Mouse (Mus musculus): ENCODE measurements around the gene Bcl11b. TPM values are rescaled to one million over a fixed set of nuclear protein-coding genes. Genes with fewer than 3 reads are reported as not detected.

The Bcl11b gene
- polyA plus RNA-seq, 1 experiment from 2014 or later: 4.4 TPM

GRCm38 (mm10) chr12:107888646-107889045, 114.8 kb downstream of the Bcl11b start:
- H3K9ac ChIP-seq (ENCODE audit: low read length): no peak overlapping the region
- H3K36me3 ChIP-seq (ENCODE audit: control insufficient read depth, insufficient read depth, low read length): no peaks in the 10 kb centered on the region
- ATAC-seq (ENCODE audit: insufficient number of reproducible peaks, insufficient read depth, low FRiP score, low read depth): no peak

DNA sequence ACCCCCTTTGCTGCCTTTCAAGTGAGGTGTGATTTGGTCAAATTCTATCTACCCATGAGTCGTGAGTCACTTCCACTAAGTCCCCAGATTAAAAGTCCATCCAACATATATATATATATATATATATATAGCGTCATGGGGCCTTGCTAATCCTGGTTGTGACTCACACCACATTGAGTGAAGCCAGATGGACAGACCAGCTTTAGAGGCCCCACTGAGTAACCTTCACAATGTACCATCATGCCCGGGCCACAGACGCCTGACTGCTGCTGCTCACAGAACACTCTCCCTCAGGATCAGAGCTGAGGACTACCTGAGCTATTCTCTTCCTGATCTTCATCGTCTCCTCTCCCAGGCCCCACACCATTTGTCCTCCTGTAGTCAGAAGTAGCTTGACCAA, 115.4 kb downstream of the Bcl11b start:
- Histone ChIP-seq H3K9me3 (ENCODE audit: control insufficient read depth, low read length) (no peaks in the 10 kb centered on the region), H3K4me3 (ENCODE audit: control insufficient read depth in 1 of 2, insufficient read depth in 1 of 2, low read depth in 1 of 2, low read length in 2 of 2) (no peak overlapping the region)
- WGBS: 50% methylated on average over 5 of the region's 5 CpGs

More at GRCm38 (mm10) chr12:107888646-107889045, 114.8 kb downstream of the Bcl11b start:
- Histone ChIP-seq H3K9me3 (ENCODE audit: control insufficient read depth, low read length) (no peaks in the 10 kb centered on the region), H3K4me1 (ENCODE audit: control insufficient read depth in 2 of 2, insufficient read depth in 2 of 2, low read length in 2 of 2) (peaks cover 0 to 4% of the 10 kb centered on the region in 2 experiments; a peak in 2 of 4 replicates), H3K4me2 (ENCODE audit: low read length) (no peak overlapping the region), H3K4me3 (ENCODE audit: control insufficient read depth in 1 of 2, insufficient read depth in 1 of 2, low read depth in 1 of 2, low read length in 2 of 2) (no peak overlapping the region), H3K27me3 (ENCODE audit: control insufficient read depth, insufficient read depth, low read length) (no peaks in the 10 kb centered on the region), H3K27ac (replicated peaks in 1 of 2; ENCODE audit: control insufficient read depth in 1 of 2, insufficient read depth in 1 of 2, low read depth in 2 of 2, low read length in 2 of 2) (no peak overlapping the region)
- WGBS: 59% methylated on average over 5 of the region's 5 CpGs

DNA sequence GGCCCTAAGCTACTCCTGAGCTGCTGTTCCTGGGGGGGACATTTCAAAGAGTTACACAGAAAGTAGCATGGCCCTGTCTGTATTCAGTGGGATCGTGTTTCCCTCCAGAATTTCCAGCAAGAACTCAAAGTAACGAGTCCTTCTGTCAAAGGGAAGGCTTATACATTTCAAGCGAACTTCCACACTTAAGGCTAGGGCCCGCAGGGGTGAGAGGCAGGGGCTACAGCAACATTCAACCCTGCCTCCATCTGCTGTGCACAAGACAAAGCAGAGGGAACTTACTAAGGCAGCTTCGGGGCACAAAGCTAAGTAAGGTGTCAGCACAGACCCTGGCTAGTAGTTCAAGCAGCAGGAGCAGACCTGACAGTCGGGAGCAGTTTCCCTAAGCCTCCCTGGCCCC, 115.8 kb downstream of the Bcl11b start:
- Histone ChIP-seq H3K4me2 (ENCODE audit: low read length) (no peak overlapping the region), H3K4me3 (ENCODE audit: control insufficient read depth in 1 of 2, insufficient read depth in 1 of 2, low read depth in 1 of 2, low read length in 2 of 2) (no peak overlapping the region), H3K27ac (replicated peaks in 1 of 2; ENCODE audit: control insufficient read depth in 1 of 2, insufficient read depth in 1 of 2, low read depth in 2 of 2, low read length in 2 of 2) (no peak overlapping the region), H3K9me3 (ENCODE audit: control insufficient read depth, low read length) (no peaks in the 10 kb centered on the region), H3K9ac (ENCODE audit: low read length) (no peak overlapping the region), H3K27me3 (ENCODE audit: control insufficient read depth, insufficient read depth, low read length) (no peaks in the 10 kb centered on the region), H3K4me1 (ENCODE audit: control insufficient read depth in 2 of 2, insufficient read depth in 2 of 2, low read length in 2 of 2) (peaks cover 0 to 4% of the 10 kb centered on the region in 2 experiments; a peak in 2 of 4 replicates), H3K36me3 (ENCODE audit: control insufficient read depth, insufficient read depth, low read length) (no peaks in the 10 kb centered on the region)
- ATAC-seq (ENCODE audit: insufficient number of reproducible peaks, insufficient read depth, low FRiP score, low read depth): no peak
- 71% methylated on average over 6 of the region's 6 CpGs for WGBS

More for the DNA sequence above, 115.4 kb downstream of the Bcl11b start:
- no peaks in the 10 kb centered on the region for H3K36me3 ChIP-seq (ENCODE audit: control insufficient read depth, insufficient read depth, low read length)
- peaks cover 0 to 4% of the 10 kb centered on the region in 2 experiments; a peak in 2 of 4 replicates for H3K4me1 ChIP-seq (ENCODE audit: control insufficient read depth in 2 of 2, insufficient read depth in 2 of 2, low read length in 2 of 2)
- no peak overlapping the region for H3K27ac ChIP-seq (replicated peaks in 1 of 2; ENCODE audit: control insufficient read depth in 1 of 2, insufficient read depth in 1 of 2, low read depth in 2 of 2, low read length in 2 of 2)
- ATAC-seq (ENCODE audit: insufficient number of reproducible peaks, insufficient read depth, low FRiP score, low read depth): no peak
- H3K27me3 ChIP-seq (ENCODE audit: control insufficient read depth, insufficient read depth, low read length): no peaks in the 10 kb centered on the region
- H3K4me2 ChIP-seq (ENCODE audit: low read length): no peak overlapping the region
- no peak overlapping the region for H3K9ac ChIP-seq (ENCODE audit: low read length)

DNA sequence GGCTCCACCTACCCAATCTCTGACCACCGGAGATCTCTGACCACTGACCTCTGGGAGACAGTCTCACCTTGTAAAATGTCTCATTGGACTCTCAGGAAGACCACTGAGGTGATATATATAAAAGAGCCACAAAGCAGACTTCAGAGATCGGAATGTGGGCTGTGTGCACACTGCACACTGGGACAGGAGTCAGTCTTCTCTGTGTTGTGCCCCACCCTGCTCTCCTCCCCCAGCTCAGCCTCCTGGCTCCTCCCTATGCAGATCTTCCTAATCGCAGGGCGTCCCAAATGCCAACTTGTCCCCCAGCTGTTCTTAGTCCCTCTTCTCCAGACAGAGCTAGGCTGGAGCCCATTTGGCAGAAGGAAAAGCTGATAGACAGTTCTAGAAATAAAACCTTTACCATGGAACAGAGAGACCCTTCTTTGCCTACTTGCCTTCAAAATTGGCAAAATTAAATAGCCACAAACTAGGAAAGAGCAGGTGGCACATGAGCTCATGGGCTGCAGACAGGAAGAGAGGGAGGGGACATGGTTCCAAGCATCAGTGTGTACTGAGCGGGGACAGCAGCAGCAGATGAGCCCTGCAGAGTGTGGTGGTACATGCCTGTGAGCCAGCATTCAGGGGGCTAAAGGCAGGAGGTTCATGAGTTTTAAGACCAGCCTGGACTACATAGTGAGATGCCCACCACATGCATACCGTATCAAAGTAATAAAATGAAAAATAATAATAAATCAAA, 118.9 kb downstream of the Bcl11b start:
- 50% methylated on average over 6 of the region's 6 CpGs for WGBS

GRCm38 (mm10) chr12:107881726-107882125, 121.7 kb downstream of the Bcl11b start:
- no peaks in the 10 kb centered on the region for H3K36me3 ChIP-seq (ENCODE audit: control insufficient read depth, insufficient read depth, low read length)
- H3K4me3 ChIP-seq (ENCODE audit: control insufficient read depth in 1 of 2, insufficient read depth in 1 of 2, low read depth in 1 of 2, low read length in 2 of 2): no peak overlapping the region
- H3K9ac ChIP-seq (ENCODE audit: low read length): no peak overlapping the region
- no peak overlapping the region for H3K27ac ChIP-seq (replicated peaks in 1 of 2; ENCODE audit: control insufficient read depth in 1 of 2, insufficient read depth in 1 of 2, low read depth in 2 of 2, low read length in 2 of 2)
- no peaks in the 10 kb centered on the region for H3K27me3 ChIP-seq (ENCODE audit: control insufficient read depth, insufficient read depth, low read length)
- no peak overlapping the region for H3K4me2 ChIP-seq (ENCODE audit: low read length)
- 71% methylated on average over 9 of the region's 9 CpGs for WGBS
- ATAC-seq (ENCODE audit: insufficient number of reproducible peaks, insufficient read depth, low FRiP score, low read depth): no peak
- peaks cover 6% of the 10 kb centered on the region; the same call in 1 of the 2 replicates for H3K9me3 ChIP-seq (ENCODE audit: control insufficient read depth, low read length)
- H3K4me1 ChIP-seq (ENCODE audit: control insufficient read depth in 2 of 2, insufficient read depth in 2 of 2, low read length in 2 of 2): peaks cover 0 to 3% of the 10 kb centered on the region in 2 experiments; a peak in 2 of 4 replicates

More for the DNA sequence above, 118.9 kb downstream of the Bcl11b start:
- peaks cover 0 to 4% of the 10 kb centered on the region in 2 experiments; a peak in 2 of 4 replicates for H3K4me1 ChIP-seq (ENCODE audit: control insufficient read depth in 2 of 2, insufficient read depth in 2 of 2, low read length in 2 of 2)
- no peak overlapping the region for H3K9ac ChIP-seq (ENCODE audit: low read length)
- no peaks in the 10 kb centered on the region for H3K27me3 ChIP-seq (ENCODE audit: control insufficient read depth, insufficient read depth, low read length)
- no peaks in the 10 kb centered on the region for H3K36me3 ChIP-seq (ENCODE audit: control insufficient read depth, insufficient read depth, low read length)
- H3K4me2 ChIP-seq (ENCODE audit: low read length): no peak overlapping the region
- H3K9me3 ChIP-seq (ENCODE audit: control insufficient read depth, low read length): no peaks in the 10 kb centered on the region
- no peak overlapping the region for H3K4me3 ChIP-seq (ENCODE audit: control insufficient read depth in 1 of 2, insufficient read depth in 1 of 2, low read depth in 1 of 2, low read length in 2 of 2)
- no peak for ATAC-seq (ENCODE audit: insufficient number of reproducible peaks, insufficient read depth, low FRiP score, low read depth)
- no peak overlapping the region for H3K27ac ChIP-seq (replicated peaks in 1 of 2; ENCODE audit: control insufficient read depth in 1 of 2, insufficient read depth in 1 of 2, low read depth in 2 of 2, low read length in 2 of 2)

DNA sequence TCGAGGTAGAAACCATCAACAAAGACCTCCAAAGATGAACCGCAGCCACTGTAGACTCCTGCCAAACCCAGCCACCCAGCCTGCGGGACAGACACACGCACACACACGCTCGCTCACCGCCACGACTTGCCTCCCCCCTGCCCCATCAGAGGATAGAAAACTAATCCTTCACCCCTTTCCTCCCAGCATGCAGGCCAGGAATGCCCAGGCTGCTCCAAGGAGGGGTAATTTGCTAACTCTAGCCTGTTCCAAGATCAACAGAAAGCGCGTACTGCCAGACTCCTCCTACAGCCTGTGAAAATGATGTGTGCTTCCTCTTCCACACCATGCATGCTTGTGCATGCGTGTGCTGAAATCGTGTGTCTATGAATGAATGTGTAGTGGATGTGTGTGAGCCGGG, 122.7 kb downstream of the Bcl11b start:
- no peak for ATAC-seq (ENCODE audit: insufficient number of reproducible peaks, insufficient read depth, low FRiP score, low read depth)
- 75% methylated on average over 13 of the region's 13 CpGs for WGBS
- H3K4me3 ChIP-seq (ENCODE audit: control insufficient read depth in 1 of 2, insufficient read depth in 1 of 2, low read depth in 1 of 2, low read length in 2 of 2): no peak overlapping the region
- no peak overlapping the region for H3K4me2 ChIP-seq (ENCODE audit: low read length)
- H3K9ac ChIP-seq (ENCODE audit: low read length): no peak overlapping the region
- no peak overlapping the region for H3K27ac ChIP-seq (replicated peaks in 1 of 2; ENCODE audit: control insufficient read depth in 1 of 2, insufficient read depth in 1 of 2, low read depth in 2 of 2, low read length in 2 of 2)
- peaks cover 7% of the 10 kb centered on the region; the same call in 1 of the 2 replicates for H3K9me3 ChIP-seq (ENCODE audit: control insufficient read depth, low read length)
- H3K36me3 ChIP-seq (ENCODE audit: control insufficient read depth, insufficient read depth, low read length): no peaks in the 10 kb centered on the region
- H3K4me1 ChIP-seq (ENCODE audit: control insufficient read depth in 2 of 2, insufficient read depth in 2 of 2, low read length in 2 of 2): peaks cover 0 to 3% of the 10 kb centered on the region in 2 experiments; a peak in 2 of 4 replicates
- no peaks in the 10 kb centered on the region for H3K27me3 ChIP-seq (ENCODE audit: control insufficient read depth, insufficient read depth, low read length)

DNA sequence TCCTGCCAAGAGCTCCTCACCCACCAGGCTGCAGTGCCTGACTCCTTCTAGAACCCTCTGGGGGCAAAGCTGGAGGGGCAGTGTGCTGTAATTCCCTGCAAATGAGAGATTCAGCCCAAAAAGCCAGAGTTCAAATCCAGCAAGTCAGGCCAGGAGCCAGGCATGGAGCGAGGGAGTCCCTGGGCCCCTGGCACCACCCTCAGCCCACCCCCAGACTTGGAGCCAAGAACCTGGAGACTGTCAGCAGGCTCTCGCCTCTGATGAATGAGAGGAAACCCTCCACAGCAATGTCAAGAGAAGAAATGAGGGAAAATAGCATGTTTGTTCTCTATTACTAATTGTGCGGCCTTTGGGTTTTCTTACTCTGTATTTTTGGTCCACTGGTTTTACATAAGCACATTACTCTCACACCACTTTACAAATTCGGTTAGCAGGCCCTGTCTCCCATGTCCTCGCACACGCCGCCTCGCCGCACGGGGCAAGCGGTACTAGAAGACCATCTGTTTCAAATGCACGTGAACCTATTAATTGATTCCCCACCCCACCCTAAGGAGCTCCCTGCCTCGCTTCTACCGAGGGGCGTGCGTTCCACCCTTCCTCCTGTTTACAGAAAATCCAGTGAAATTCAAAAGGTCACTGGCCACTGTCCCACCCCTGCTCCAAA, 124.2 kb downstream of the Bcl11b start:
- Histone ChIP-seq H3K4me1 (ENCODE audit: control insufficient read depth in 2 of 2, insufficient read depth in 2 of 2, low read length in 2 of 2) (peaks cover 0 to 3% of the 10 kb centered on the region in 2 experiments; a peak in 2 of 4 replicates), H3K4me2 (ENCODE audit: low read length) (no peak overlapping the region), H3K9ac (ENCODE audit: low read length) (no peak overlapping the region), H3K36me3 (ENCODE audit: control insufficient read depth, insufficient read depth, low read length) (no peaks in the 10 kb centered on the region), H3K27me3 (ENCODE audit: control insufficient read depth, insufficient read depth, low read length) (no peaks in the 10 kb centered on the region), H3K4me3 (ENCODE audit: control insufficient read depth in 1 of 2, insufficient read depth in 1 of 2, low read depth in 1 of 2, low read length in 2 of 2) (no peak overlapping the region), H3K9me3 (ENCODE audit: control insufficient read depth, low read length) (peaks cover 7% of the 10 kb centered on the region; the same call in 1 of the 2 replicates), H3K27ac (replicated peaks in 1 of 2; ENCODE audit: control insufficient read depth in 1 of 2, insufficient read depth in 1 of 2, low read depth in 2 of 2, low read length in 2 of 2) (no peak overlapping the region)
- no peak for ATAC-seq (ENCODE audit: insufficient number of reproducible peaks, insufficient read depth, low FRiP score, low read depth)
- 87% methylated on average over 16 of the region's 16 CpGs for WGBS
